In the genomic region with DNA sequence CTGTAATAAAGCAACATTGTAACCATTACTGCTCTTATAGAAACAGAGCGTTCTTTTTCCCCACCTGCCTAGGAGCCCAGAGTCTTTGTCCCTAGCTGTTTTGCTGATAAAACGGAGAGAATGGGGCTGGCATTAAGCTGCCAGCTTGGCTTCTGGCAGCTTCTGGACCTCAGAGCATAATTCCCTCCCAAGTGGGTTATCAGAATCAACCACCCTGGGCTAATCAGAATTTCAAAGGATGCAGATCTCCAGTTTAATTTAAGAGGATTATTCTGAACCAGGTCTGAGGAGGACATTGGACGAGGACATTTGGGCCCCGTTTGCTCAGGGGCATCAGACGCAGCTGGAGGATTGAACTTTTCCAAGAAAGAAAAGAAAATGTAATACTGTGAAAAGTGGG, we compare ENCODE assay signal across 16 mouse cellular contexts.
"Had no signal": no experiment of that assay in that cellular context is flagged by ENCODE, and none has a peak within 500 bp of the region (broad histone marks: within the 10 kb centered on the region; RNA-seq: fewer than 3 reads in every experiment).

No protein-coding gene starts in this region.

- H3K27me3 ChIP-seq: hindbrain, embryonic 15.5 days; limb, embryonic 15.5 days; liver, embryonic 15.5 days; megakaryocyte, embryonic 14.5 days; neural tube, embryonic 13.5 days had no signal

- H3K9me3 ChIP-seq: hindbrain, embryonic 15.5 days; limb, embryonic 15.5 days; liver, embryonic 15.5 days; megakaryocyte, embryonic 14.5 days; neural tube, embryonic 13.5 days had no signal

- H3K4me3 ChIP-seq: hindbrain, embryonic 15.5 days; layer of hippocampus, adult 2 months; limb, embryonic 15.5 days; liver, embryonic 15.5 days; megakaryocyte, embryonic 14.5 days; neural tube, embryonic 13.5 days had no signal

- H3K4me2 ChIP-seq: hindbrain, embryonic 15.5 days; limb, embryonic 15.5 days; liver, embryonic 15.5 days; lung, embryonic 14.5 days; neural tube, embryonic 13.5 days had no signal

- H3K36me3 ChIP-seq: hindbrain, embryonic 15.5 days; limb, embryonic 15.5 days; liver, embryonic 15.5 days; neural tube, embryonic 13.5 days had no signal

- H3K27ac ChIP-seq: hindbrain, embryonic 15.5 days; layer of hippocampus, adult 2 months; limb, embryonic 15.5 days; liver, embryonic 15.5 days; neural tube, embryonic 13.5 days; stomach, postnatal 0 days had no signal

- DNase-seq: kidney, adult 11 months; kidney, postnatal 10 days; kidney, postnatal 4 days; left cerebral cortex, postnatal 4 days; lung, embryonic 14.5 days; lung, postnatal 10 days; lung, postnatal 4 days; thymus, adult 2 months; thymus, postnatal 25 days had no signal

- H3K9ac ChIP-seq: hindbrain, embryonic 15.5 days; limb, embryonic 15.5 days; liver, embryonic 15.5 days; lung, embryonic 14.5 days; neural tube, embryonic 13.5 days had no signal
